Mouse (Mus musculus): ENCODE measurements around the gene Rnf113a1.

DNA sequence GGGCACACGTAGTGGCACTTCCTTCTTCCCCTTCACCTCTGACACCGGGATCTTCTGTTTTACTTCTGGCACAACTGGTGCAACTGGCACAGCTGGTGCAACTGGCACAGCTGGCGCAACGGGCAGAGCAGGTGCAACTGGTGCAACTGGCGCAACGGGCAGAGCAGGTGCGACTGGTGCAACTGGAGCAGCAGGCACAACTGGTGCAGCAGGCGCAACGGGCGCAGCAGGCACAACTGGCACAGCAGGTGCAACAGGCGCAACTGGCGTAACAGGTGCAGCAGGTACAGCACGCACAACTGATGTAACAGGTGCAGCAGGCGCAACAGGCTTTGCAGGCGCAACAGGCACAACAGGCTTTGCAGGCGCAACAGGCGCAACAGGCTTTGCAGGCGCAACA is 27.9 kb upstream of the Rnf113a1 start:
- no peak for TF ChIP-seq CTCF (IDR thresholded peaks at IDR 0.05 in 2 of 3, conservative IDR thresholded peaks at IDR 0.05 in 1 of 3; ENCODE audit: control insufficient read depth in 1 of 3, insufficient read depth in 1 of 3, low read depth in 2 of 3, low read length in 3 of 3, poor library complexity in 1 of 3, severe bottlenecking in 1 of 3)
- TF ChIP-seq POLR2A (IDR thresholded peaks at IDR 0.05; ENCODE audit: control insufficient read depth in 1 of 2, insufficient read depth in 1 of 2, low read depth in 1 of 2, low read length in 2 of 2, poor library complexity in 1 of 2) = no peak
- no peak for TF ChIP-seq POLR2AphosphoS5 (IDR thresholded peaks at IDR 0.05; ENCODE audit: borderline replicate concordance, low read depth, low read length)
- no peak for TF ChIP-seq ZC3H11A (IDR thresholded peaks at IDR 0.05; ENCODE audit: low read depth, low read length)
- TF ChIP-seq EP300 (IDR thresholded peaks at IDR 0.05; ENCODE audit: low read depth in 1 of 2, low read length in 2 of 2) = no peak
- no peak for TF ChIP-seq MEF2A (IDR thresholded peaks at IDR 0.05; ENCODE audit: extremely low read depth, insufficient replicate concordance, low read depth, low read length, poor library complexity, severe bottlenecking)
- TF ChIP-seq MYC (IDR thresholded peaks at IDR 0.05; ENCODE audit: low read depth, low read length) = no peak
- TF ChIP-seq USF2 (IDR thresholded peaks at IDR 0.05; ENCODE audit: borderline replicate concordance in 1 of 2, insufficient read depth in 1 of 2, low read depth in 1 of 2, low read length in 2 of 2) = no peak
- TF ChIP-seq NRF1 (IDR thresholded peaks at IDR 0.05; ENCODE audit: insufficient read depth, low read depth, low read length, poor library complexity, severe bottlenecking) = no peak
- TF ChIP-seq GATA1 (IDR thresholded peaks at IDR 0.05; ENCODE audit: low read depth, low read length) = no peak
- no peak for TF ChIP-seq MAZ (IDR thresholded peaks at IDR 0.05; ENCODE audit: low read depth, low read length)
- no peak for TF ChIP-seq MXI1 (IDR thresholded peaks at IDR 0.05; ENCODE audit: low read depth, low read length)

All from MEL (cell line).